ENCODE assay signal across 29 mouse cellular contexts in genomic region chr12:99793465-99794157, GRCm38 (mm10).
DNase-seq lines count a peak whose midpoint lies in the region; ATAC-seq and TF ChIP-seq lines count a peak whose summit lies in the region.
"Had no signal": no experiment of that assay in that cellular context is flagged by ENCODE, and none has a peak within 500 bp of the region (broad histone marks: within the 10 kb centered on the region; RNA-seq: fewer than 3 reads in every experiment).

No protein-coding gene starts in this region.

- H3K36me3 ChIP-seq in embryonic facial prominence, embryonic 13.5 days, result no peaks in the 10 kb centered on the region
- no peaks in the 10 kb centered on the region for H3K36me3 ChIP-seq in embryonic facial prominence, embryonic 10.5 days (replicated peaks)
- no peaks in the 10 kb centered on the region for H3K36me3 ChIP-seq in heart, embryonic 13.5 days
- H3K36me3 ChIP-seq in hindbrain, postnatal 0 days (ENCODE audit: insufficient read depth, low read length), result no peaks in the 10 kb centered on the region
- H3K36me3 ChIP-seq in hindbrain, embryonic 11.5 days (ENCODE audit: control insufficient read depth, insufficient read depth, low read length), result no peaks in the 10 kb centered on the region
- no peaks in the 10 kb centered on the region for H3K36me3 ChIP-seq in midbrain, embryonic 16.5 days (ENCODE audit: control insufficient read depth, insufficient read depth, low read length)
- no peaks in the 10 kb centered on the region for H3K36me3 ChIP-seq in midbrain, embryonic 15.5 days (replicated peaks)
- H3K36me3 ChIP-seq: liver, embryonic 15.5 days had no signal

- peaks cover 23% of the 10 kb centered on the region for H3K4me1 ChIP-seq in embryonic facial prominence, embryonic 13.5 days
- peaks cover 29% of the 10 kb centered on the region for H3K4me1 ChIP-seq in embryonic facial prominence, embryonic 10.5 days
- peaks cover 31% of the 10 kb centered on the region for H3K4me1 ChIP-seq in heart, embryonic 13.5 days
- no peaks in the 10 kb centered on the region for H3K4me1 ChIP-seq in hindbrain, postnatal 0 days (ENCODE audit: insufficient read depth, low read length)
- no peaks in the 10 kb centered on the region for H3K4me1 ChIP-seq in hindbrain, embryonic 11.5 days (replicated peaks; ENCODE audit: control insufficient read depth, insufficient read depth, low read length)
- H3K4me1 ChIP-seq in midbrain, embryonic 16.5 days (ENCODE audit: control insufficient read depth, insufficient read depth, low read length), result peaks cover 6% of the 10 kb centered on the region
- H3K4me1 ChIP-seq in midbrain, embryonic 15.5 days, result peaks cover 14% of the 10 kb centered on the region
- H3K4me1 ChIP-seq: liver, embryonic 15.5 days had no signal

- peak overlapping the region; percentile 45; the same call in 1 of the 2 replicates for H3K27ac ChIP-seq in embryonic facial prominence, embryonic 13.5 days
- no peak overlapping the region for H3K27ac ChIP-seq in embryonic facial prominence, embryonic 10.5 days (replicated peaks)
- peak overlapping the region; percentile 16; the same call in 1 of the 2 replicates for H3K27ac ChIP-seq in heart, embryonic 13.5 days (replicated peaks)
- no peak overlapping the region for H3K27ac ChIP-seq in hindbrain, postnatal 0 days
- no peak overlapping the region for H3K27ac ChIP-seq in hindbrain, embryonic 11.5 days (ENCODE audit: low read depth, low read length)
- H3K27ac ChIP-seq in midbrain, embryonic 16.5 days (ENCODE audit: low read length), result no peak overlapping the region
- H3K27ac ChIP-seq in midbrain, embryonic 15.5 days, result no peak overlapping the region
- H3K27ac ChIP-seq: gastrocnemius, adult 2 months; hindbrain, embryonic 14.5 days; layer of hippocampus, adult 2 months; left cerebral cortex, adult 2 months; liver, embryonic 15.5 days had no signal

- no peaks in the 10 kb centered on the region for H3K9me3 ChIP-seq in embryonic facial prominence, embryonic 13.5 days
- H3K9me3 ChIP-seq in embryonic facial prominence, embryonic 10.5 days, result no peaks in the 10 kb centered on the region
- H3K9me3 ChIP-seq in heart, embryonic 13.5 days, result no peaks in the 10 kb centered on the region; the same call in 1 of the 2 replicates
- H3K9me3 ChIP-seq in hindbrain, postnatal 0 days (ENCODE audit: low read length), result no peaks in the 10 kb centered on the region
- H3K9me3 ChIP-seq in hindbrain, embryonic 11.5 days (ENCODE audit: control insufficient read depth, low read length), result no peaks in the 10 kb centered on the region
- H3K9me3 ChIP-seq in midbrain, embryonic 16.5 days (replicated peaks; ENCODE audit: control insufficient read depth, low read length, poor library complexity, severe bottlenecking), result no peaks in the 10 kb centered on the region
- H3K9me3 ChIP-seq in midbrain, embryonic 15.5 days, result no peaks in the 10 kb centered on the region
- H3K9me3 ChIP-seq: liver, embryonic 15.5 days had no signal

- H3K9ac ChIP-seq in embryonic facial prominence, embryonic 13.5 days, result no peak overlapping the region
- H3K9ac ChIP-seq in heart, embryonic 13.5 days, result 0 out of 2 replicates have a peak overlapping the region, but pooled peaks have one; percentile 17
- peak overlapping the region; percentile 9; the same call in 1 of the 2 replicates for H3K9ac ChIP-seq in hindbrain, postnatal 0 days (replicated peaks; ENCODE audit: low read length)
- no peak overlapping the region for H3K9ac ChIP-seq in hindbrain, embryonic 11.5 days (ENCODE audit: low read depth, low read length)
- H3K9ac ChIP-seq in midbrain, embryonic 16.5 days (ENCODE audit: low read depth, low read length), result no peak overlapping the region
- H3K9ac ChIP-seq in midbrain, embryonic 15.5 days, result no peak overlapping the region
- H3K9ac ChIP-seq: hindbrain, embryonic 14.5 days; liver, embryonic 15.5 days; lung, embryonic 14.5 days had no signal

- H3K4me2 ChIP-seq in embryonic facial prominence, embryonic 13.5 days, result no peak overlapping the region
- H3K4me2 ChIP-seq in heart, embryonic 13.5 days, result peak overlapping the region; percentile 20
- no peak overlapping the region for H3K4me2 ChIP-seq in hindbrain, postnatal 0 days (ENCODE audit: low read depth, low read length)
- H3K4me2 ChIP-seq in hindbrain, embryonic 11.5 days (replicated peaks; ENCODE audit: low read depth, low read length), result no peak overlapping the region
- H3K4me2 ChIP-seq in midbrain, embryonic 16.5 days (ENCODE audit: low read length), result no peak overlapping the region
- no peak overlapping the region for H3K4me2 ChIP-seq in midbrain, embryonic 15.5 days
- H3K4me2 ChIP-seq: hindbrain, embryonic 14.5 days; liver, embryonic 15.5 days; lung, embryonic 14.5 days had no signal

- ATAC-seq in embryonic facial prominence, embryonic 13.5 days (ENCODE audit: insufficient number of reproducible peaks, insufficient read depth, low FRiP score, low TSS enrichment, low read depth), result no peak
- no peak for ATAC-seq in heart, embryonic 13.5 days (ENCODE audit: extremely low read depth, insufficient number of reproducible peaks, low FRiP score, low TSS enrichment)
- ATAC-seq in hindbrain, postnatal 0 days, result no peak
- ATAC-seq in hindbrain, embryonic 11.5 days (ENCODE audit: low FRiP score), result no peak
- ATAC-seq in midbrain, embryonic 16.5 days, result peak; percentile 36; the same call in 1 of the 2 replicates
- ATAC-seq in midbrain, embryonic 15.5 days (replicated peaks), result no peak
- ATAC-seq: activated CD4-positive, CD25-positive, alpha-beta regulatory T cell, adult 4 months; forebrain, embryonic 16.5 days; inflammation-experienced regulatory T-cells, adult 6 months had no signal

- TF ChIP-seq CTCF in hindbrain, postnatal 0 days (IDR thresholded peaks at IDR 0.05; ENCODE audit: low read depth), result no peak

- no peak overlapping the region for H3K4me3 ChIP-seq in embryonic facial prominence, embryonic 13.5 days
- H3K4me3 ChIP-seq in embryonic facial prominence, embryonic 10.5 days, result no peak overlapping the region
- no peak overlapping the region for H3K4me3 ChIP-seq in heart, embryonic 13.5 days
- no peak overlapping the region for H3K4me3 ChIP-seq in hindbrain, postnatal 0 days (ENCODE audit: low read length)
- no peak overlapping the region for H3K4me3 ChIP-seq in hindbrain, embryonic 11.5 days (ENCODE audit: low read depth, low read length)
- no peak overlapping the region for H3K4me3 ChIP-seq in midbrain, embryonic 16.5 days (ENCODE audit: low read depth, low read length)
- H3K4me3 ChIP-seq in midbrain, embryonic 15.5 days, result no peak overlapping the region
- H3K4me3 ChIP-seq: gastrocnemius, adult 2 months; layer of hippocampus, adult 2 months; left cerebral cortex, adult 2 months; liver, embryonic 15.5 days had no signal

- H3K27me3 ChIP-seq in embryonic facial prominence, embryonic 13.5 days, result no peaks in the 10 kb centered on the region
- H3K27me3 ChIP-seq in embryonic facial prominence, embryonic 10.5 days (replicated peaks; ENCODE audit: low read depth, poor library complexity, severe bottlenecking), result no peaks in the 10 kb centered on the region
- H3K27me3 ChIP-seq in heart, embryonic 13.5 days (replicated peaks), result no peaks in the 10 kb centered on the region
- H3K27me3 ChIP-seq in hindbrain, postnatal 0 days (ENCODE audit: insufficient read depth, low read length), result no peaks in the 10 kb centered on the region
- H3K27me3 ChIP-seq in hindbrain, embryonic 11.5 days (ENCODE audit: control insufficient read depth, insufficient read depth, low read length), result no peaks in the 10 kb centered on the region
- no peaks in the 10 kb centered on the region for H3K27me3 ChIP-seq in midbrain, embryonic 16.5 days (ENCODE audit: control insufficient read depth, insufficient read depth, low read depth, low read length)
- H3K27me3 ChIP-seq in midbrain, embryonic 15.5 days (replicated peaks), result no peaks in the 10 kb centered on the region
- H3K27me3 ChIP-seq: CH12.LX; liver, embryonic 15.5 days had no signal

- no peak for DNase-seq in embryonic facial prominence, embryonic 10.5 days (ENCODE audit: low spot score)
- no peak for DNase-seq in heart, adult 18-20 months
- DNase-seq in hindbrain, postnatal 0 days (ENCODE audit: low spot score), result no peak
- DNase-seq in hindbrain, embryonic 11.5 days (ENCODE audit: low spot score), result no peak
- DNase-seq: adrenal gland, adult 8-10 months; cerebellum, adult 2 months; cerebellum, postnatal 14 days; gastrocnemius, adult 2 months; gastrocnemius, postnatal 36 days; heart, postnatal 36 days; kidney, adult 2 months; kidney, postnatal 14 days; lung, embryonic 14.5 days; lung, postnatal 14 days; midbrain, embryonic 14.5 days; spleen, adult 18-20 months; thymus, postnatal 14 days had no signal

- 35% methylated on average over 10 of the region's 10 CpGs for WGBS in embryonic facial prominence, embryonic 13.5 days
- WGBS in embryonic facial prominence, embryonic 10.5 days, result 54% methylated on average over 10 of the region's 10 CpGs
- WGBS in heart, embryonic 13.5 days, result 51% methylated on average over 10 of the region's 10 CpGs
- WGBS in hindbrain, postnatal 0 days, result 55% methylated on average over 10 of the region's 10 CpGs
- 66% methylated on average over 10 of the region's 10 CpGs for WGBS in hindbrain, embryonic 11.5 days
- WGBS in midbrain, embryonic 16.5 days, result 50% methylated on average over 10 of the region's 10 CpGs
- WGBS in midbrain, embryonic 15.5 days, result 46% methylated on average over 10 of the region's 10 CpGs

Comparison
In these comparisons a context has a peak if more than half of its experiments do, and no peak if none do; other contexts are left out.
1. H3K27ac ChIP-seq: peak in embryonic facial prominence, embryonic 13.5 days (single experiment) and heart, embryonic 13.5 days (single experiment); none in embryonic facial prominence, embryonic 10.5 days (single experiment), hindbrain, postnatal 0 days (single experiment), hindbrain, embryonic 11.5 days (single experiment), midbrain, embryonic 16.5 days (single experiment) and midbrain, embryonic 15.5 days (single experiment).
2. H3K9ac ChIP-seq: peak in heart, embryonic 13.5 days (single experiment) and hindbrain, postnatal 0 days (single experiment); none in embryonic facial prominence, embryonic 13.5 days (single experiment), hindbrain, embryonic 11.5 days (single experiment), midbrain, embryonic 16.5 days (single experiment) and midbrain, embryonic 15.5 days (single experiment).